ENCODE assay signal across 13 mouse cellular contexts in the genomic region with DNA sequence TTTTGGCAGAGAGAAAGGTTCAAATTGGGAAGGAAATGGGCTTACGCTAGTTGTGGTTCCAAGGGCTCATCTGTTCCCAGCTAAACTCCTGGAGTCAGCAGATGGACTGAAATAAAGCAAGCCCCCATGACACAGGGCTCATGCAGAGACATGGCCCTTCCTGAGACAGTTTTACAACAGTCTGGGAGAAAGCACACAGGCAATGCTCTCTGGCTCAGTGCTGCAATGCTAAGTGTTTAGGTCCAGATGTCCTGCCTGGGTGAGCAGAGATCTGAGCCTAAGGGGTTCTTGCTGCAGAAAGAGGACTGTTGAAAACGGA. TPM values are rescaled to one million over a fixed set of nuclear protein-coding genes. Genes with fewer than 3 reads are reported as not detected.
A peak's percentile ranks its signal among the peaks of the same experiment; 100 is the strongest.
DNase-seq lines count a peak whose midpoint lies in the region; ATAC-seq and TF ChIP-seq lines count a peak whose summit lies in the region.
"Had no signal": no experiment of that assay in that cellular context is flagged by ENCODE, and none has a peak within 500 bp of the region (broad histone marks: within the 10 kb centered on the region; RNA-seq: fewer than 3 reads in every experiment).

No protein-coding gene starts in this region.

- TF ChIP-seq EP300 in stomach, postnatal 0 days (optimal IDR thresholded peaks at IDR 0.05) = no peak

- no peak overlapping the region for H3K4me3 ChIP-seq in hindbrain, embryonic 13.5 days
- no peak overlapping the region for H3K4me3 ChIP-seq in hindbrain, embryonic 12.5 days
- no peak overlapping the region for H3K4me3 ChIP-seq in midbrain, embryonic 11.5 days (ENCODE audit: low read depth, low read length)
- no peak overlapping the region for H3K4me3 ChIP-seq in midbrain, embryonic 13.5 days (replicated peaks)
- H3K4me3 ChIP-seq in limb, embryonic 11.5 days (ENCODE audit: low read depth, low read length) = no peak overlapping the region
- no peak overlapping the region for H3K4me3 ChIP-seq in stomach, postnatal 0 days (ENCODE audit: low read depth, low read length)

- DNase-seq in midbrain, embryonic 11.5 days (ENCODE audit: low spot score, missing footprints) = peak; percentile 79
- DNase-seq in limb, embryonic 11.5 days (ENCODE audit: low spot score) = no peak
- no peak for DNase-seq in stomach, postnatal 0 days (ENCODE audit: low spot score)
- DNase-seq: kidney, postnatal 10 days; lung, postnatal 4 days; right cerebral cortex, adult 18-20 months had no signal

- WGBS in hindbrain, embryonic 13.5 days = 49% methylated on average over 2 of the region's 2 CpGs
- 59% methylated on average over 2 of the region's 2 CpGs for WGBS in hindbrain, embryonic 12.5 days
- 73% methylated on average over 2 of the region's 2 CpGs for WGBS in midbrain, embryonic 11.5 days
- WGBS in midbrain, embryonic 13.5 days = 74% methylated on average over 2 of the region's 2 CpGs
- WGBS in limb, embryonic 11.5 days = 23% methylated on average over 2 of the region's 2 CpGs
- 40% methylated on average over 2 of the region's 2 CpGs for WGBS in stomach, postnatal 0 days

- no peak overlapping the region for H3K4me2 ChIP-seq in hindbrain, embryonic 13.5 days
- no peak overlapping the region for H3K4me2 ChIP-seq in hindbrain, embryonic 12.5 days (replicated peaks)
- H3K4me2 ChIP-seq in midbrain, embryonic 11.5 days = no peak overlapping the region
- no peak overlapping the region for H3K4me2 ChIP-seq in midbrain, embryonic 13.5 days (replicated peaks)
- H3K4me2 ChIP-seq in limb, embryonic 11.5 days (ENCODE audit: low read depth, severe bottlenecking) = no peak overlapping the region
- no peak overlapping the region for H3K4me2 ChIP-seq in stomach, postnatal 0 days (replicated peaks; ENCODE audit: low read depth)
- H3K4me2 ChIP-seq: heart, embryonic 11.5 days had no signal

- H3K27ac ChIP-seq in hindbrain, embryonic 13.5 days = peak overlapping the region; percentile 35; the same call in 1 of the 2 replicates
- H3K27ac ChIP-seq in hindbrain, embryonic 12.5 days = no peak overlapping the region
- no peak overlapping the region for H3K27ac ChIP-seq in midbrain, embryonic 11.5 days (ENCODE audit: low read depth, low read length)
- no peak overlapping the region for H3K27ac ChIP-seq in midbrain, embryonic 13.5 days
- H3K27ac ChIP-seq in limb, embryonic 11.5 days (replicated peaks; ENCODE audit: low read depth, low read length) = peak overlapping the region; percentile 76
- H3K27ac ChIP-seq in stomach, postnatal 0 days (replicated peaks) = peak overlapping the region; percentile 6; the same call in 1 of the 2 replicates

- no peak for ATAC-seq in hindbrain, embryonic 13.5 days (ENCODE audit: low FRiP score)
- no peak for ATAC-seq in hindbrain, embryonic 12.5 days (ENCODE audit: low FRiP score)
- ATAC-seq in midbrain, embryonic 11.5 days (ENCODE audit: low FRiP score) = no peak
- no peak for ATAC-seq in midbrain, embryonic 13.5 days
- no peak for ATAC-seq in limb, embryonic 11.5 days (ENCODE audit: insufficient number of reproducible peaks, low FRiP score, low TSS enrichment, low read depth)
- no peak; the same call in 1 of the 2 replicates for ATAC-seq in stomach, postnatal 0 days (ENCODE audit: low FRiP score, low TSS enrichment)
- ATAC-seq in monocyte, adult 5-6 weeks (replicated peaks; ENCODE audit: insufficient number of reproducible peaks, low FRiP score, low TSS enrichment, poor library complexity, severe bottlenecking) = no peak
- ATAC-seq: forebrain, embryonic 16.5 days had no signal

- no peaks in the 10 kb centered on the region for H3K9me3 ChIP-seq in hindbrain, embryonic 13.5 days
- H3K9me3 ChIP-seq in hindbrain, embryonic 12.5 days (replicated peaks) = no peaks in the 10 kb centered on the region
- H3K9me3 ChIP-seq in midbrain, embryonic 11.5 days (ENCODE audit: control insufficient read depth, low read length) = no peaks in the 10 kb centered on the region
- H3K9me3 ChIP-seq in midbrain, embryonic 13.5 days = no peaks in the 10 kb centered on the region
- no peaks in the 10 kb centered on the region for H3K9me3 ChIP-seq in limb, embryonic 11.5 days (ENCODE audit: control insufficient read depth, low read length)
- H3K9me3 ChIP-seq in stomach, postnatal 0 days (ENCODE audit: control insufficient read depth, low read length) = no peaks in the 10 kb centered on the region

- TF ChIP-seq CTCF in stomach, postnatal 0 days (IDR thresholded peaks at IDR 0.05; ENCODE audit: low read depth) = no peak

- H3K9ac ChIP-seq in hindbrain, embryonic 13.5 days = no peak overlapping the region
- no peak overlapping the region for H3K9ac ChIP-seq in hindbrain, embryonic 12.5 days
- H3K9ac ChIP-seq in midbrain, embryonic 11.5 days (ENCODE audit: low read length) = no peak overlapping the region
- no peak overlapping the region for H3K9ac ChIP-seq in midbrain, embryonic 13.5 days (replicated peaks)
- H3K9ac ChIP-seq in limb, embryonic 11.5 days (ENCODE audit: low read length) = peak overlapping the region; percentile 30
- H3K9ac ChIP-seq in stomach, postnatal 0 days (ENCODE audit: low read length) = no peak overlapping the region

- no peaks in the 10 kb centered on the region for H3K27me3 ChIP-seq in hindbrain, embryonic 13.5 days
- H3K27me3 ChIP-seq in hindbrain, embryonic 12.5 days = no peaks in the 10 kb centered on the region
- H3K27me3 ChIP-seq in midbrain, embryonic 11.5 days (ENCODE audit: control insufficient read depth, insufficient read depth, low read length) = no peaks in the 10 kb centered on the region
- H3K27me3 ChIP-seq in midbrain, embryonic 13.5 days = no peaks in the 10 kb centered on the region
- H3K27me3 ChIP-seq in limb, embryonic 11.5 days (ENCODE audit: control insufficient read depth, insufficient read depth, low read length) = no peaks in the 10 kb centered on the region
- no peaks in the 10 kb centered on the region for H3K27me3 ChIP-seq in stomach, postnatal 0 days (ENCODE audit: control insufficient read depth, insufficient read depth, low read length)

- H3K36me3 ChIP-seq in hindbrain, embryonic 13.5 days = no peaks in the 10 kb centered on the region
- no peaks in the 10 kb centered on the region for H3K36me3 ChIP-seq in hindbrain, embryonic 12.5 days
- H3K36me3 ChIP-seq in midbrain, embryonic 11.5 days (ENCODE audit: control insufficient read depth, insufficient read depth, low read length) = no peaks in the 10 kb centered on the region
- no peaks in the 10 kb centered on the region for H3K36me3 ChIP-seq in midbrain, embryonic 13.5 days
- H3K36me3 ChIP-seq in limb, embryonic 11.5 days (ENCODE audit: control insufficient read depth, insufficient read depth, low read length) = no peaks in the 10 kb centered on the region
- no peaks in the 10 kb centered on the region; the same call in 1 of the 2 replicates for H3K36me3 ChIP-seq in stomach, postnatal 0 days (ENCODE audit: control insufficient read depth, insufficient read depth, low read length)

- H3K4me1 ChIP-seq in hindbrain, embryonic 13.5 days (replicated peaks) = peaks cover 32% of the 10 kb centered on the region
- peaks cover 11% of the 10 kb centered on the region; the same call in 1 of the 2 replicates for H3K4me1 ChIP-seq in hindbrain, embryonic 12.5 days
- no peaks in the 10 kb centered on the region for H3K4me1 ChIP-seq in midbrain, embryonic 11.5 days (ENCODE audit: control insufficient read depth, insufficient read depth, low read length)
- H3K4me1 ChIP-seq in midbrain, embryonic 13.5 days (replicated peaks) = peaks cover 11% of the 10 kb centered on the region; the same call in 1 of the 2 replicates
- peaks cover 31% of the 10 kb centered on the region for H3K4me1 ChIP-seq in limb, embryonic 11.5 days (ENCODE audit: control insufficient read depth, insufficient read depth, low read length)
- H3K4me1 ChIP-seq in stomach, postnatal 0 days (replicated peaks; ENCODE audit: control insufficient read depth, insufficient read depth) = no peaks in the 10 kb centered on the region

RNA-seq across cellular contexts. Expression of a gene that starts 15.6 kb away (rescaled TPM):
- 2.2 and 2.3 TPM in 2 replicates for polyA plus RNA-seq in hindbrain, embryonic 13.5 days (2015; fragmentation: Nextera tagmentation; extraction: Ambion mirVana)
- polyA plus RNA-seq in hindbrain, embryonic 12.5 days (2016; fragmentation: Nextera tagmentation; extraction: Ambion mirVana) = 1.9 and 2.9 TPM in 2 replicates
- polyA plus RNA-seq in midbrain, embryonic 11.5 days (2014; fragmentation: Nextera tagmentation; extraction: Ambion mirVana) = 1.7 and 2.3 TPM in 2 replicates
- 1.6 and 1.7 TPM in 2 replicates for polyA plus RNA-seq in midbrain, embryonic 13.5 days (2015; fragmentation: Nextera tagmentation; extraction: Ambion mirVana)
- 1.3 and 2.4 TPM in 2 replicates for polyA plus RNA-seq in limb, embryonic 11.5 days (2014; fragmentation: Nextera tagmentation; extraction: Ambion mirVana)
- polyA plus RNA-seq in stomach, postnatal 0 days (2015; fragmentation: Nextera tagmentation; extraction: Ambion mirVana) = 4.2 and 4.3 TPM in 2 replicates
- total RNA-seq in monocyte, adult 5-6 weeks (2017) = 223 to 337 TPM (median 251 TPM) in 3 replicates

RNA-seq across cellular contexts. Expression of a gene that starts 37.3 kb away (rescaled TPM):
- 9.3 and 13.2 TPM in 2 replicates for polyA plus RNA-seq in hindbrain, embryonic 13.5 days (2015; fragmentation: Nextera tagmentation; extraction: Ambion mirVana)
- 5.6 and 9.0 TPM in 2 replicates for polyA plus RNA-seq in hindbrain, embryonic 12.5 days (2016; fragmentation: Nextera tagmentation; extraction: Ambion mirVana)
- polyA plus RNA-seq in midbrain, embryonic 11.5 days (2014; fragmentation: Nextera tagmentation; extraction: Ambion mirVana) = 3.0 and 3.7 TPM in 2 replicates
- 4.9 and 7.9 TPM in 2 replicates for polyA plus RNA-seq in midbrain, embryonic 13.5 days (2015; fragmentation: Nextera tagmentation; extraction: Ambion mirVana)
- 1.5 and 2.0 TPM in 2 replicates for polyA plus RNA-seq in limb, embryonic 11.5 days (2014; fragmentation: Nextera tagmentation; extraction: Ambion mirVana)
- 0.74 and 1.0 TPM in 2 replicates for polyA plus RNA-seq in stomach, postnatal 0 days (2015; fragmentation: Nextera tagmentation; extraction: Ambion mirVana)
- not detected in 3 replicates for total RNA-seq in monocyte, adult 5-6 weeks (2017)
- polyA plus RNA-seq: testis, adult 2 months had no signal

Comparison
In these comparisons a context has a peak if more than half of its experiments do, and no peak if none do; other contexts are left out.
1. H3K27ac ChIP-seq: peak in hindbrain, embryonic 13.5 days (single experiment), limb, embryonic 11.5 days (single experiment) and stomach, postnatal 0 days (single experiment); none in hindbrain, embryonic 12.5 days (single experiment), midbrain, embryonic 11.5 days (single experiment) and midbrain, embryonic 13.5 days (single experiment).